Mouse (Mus musculus) MN1 (cell line): ENCODE results near the gene B3gat3.

Experiments used
- DNase-seq: peaks from one replicate; pipeline ENCODE4 v3.0.0-alpha.2; 2016; ENCODE audit warnings: low spot score

The B3gat3 gene

DNA sequence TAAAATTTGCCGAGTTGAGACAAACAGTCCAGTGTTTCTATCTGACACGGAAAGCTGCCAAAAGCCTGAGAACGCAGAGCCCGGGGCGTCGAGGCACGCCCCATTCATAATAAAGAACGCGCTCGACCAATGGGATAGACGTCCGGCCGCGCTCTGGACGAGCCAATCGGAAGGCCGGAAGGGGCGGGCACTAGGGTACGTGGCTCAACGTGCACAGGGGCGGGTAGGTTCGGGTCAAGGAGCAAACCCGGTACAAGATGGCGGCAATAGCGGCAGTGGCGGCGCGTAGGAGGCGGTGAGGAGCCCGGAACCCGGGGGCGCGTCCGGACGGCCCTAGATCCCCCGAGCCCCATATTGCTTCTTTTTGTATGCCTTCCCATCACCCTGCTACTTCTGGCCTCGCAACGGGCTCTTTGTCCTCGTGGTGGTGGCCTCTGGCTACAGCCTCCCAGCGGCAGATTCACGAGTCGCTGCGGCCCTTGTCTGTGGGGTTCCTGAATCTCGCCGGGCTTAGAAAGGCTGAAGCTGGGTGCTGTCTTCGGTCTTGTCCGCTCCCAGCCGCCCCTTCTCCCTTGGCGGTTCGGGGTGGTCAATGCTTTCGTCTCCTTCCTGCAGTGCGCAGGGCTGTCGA, 22.2 kb upstream of the B3gat3 start, which contains the start of gene Ganab:
Gene Ganab (plus strand): TSS at position 207 of the 631 bp plus-strand sequence.
- peak; percentile 94 for DNase-seq

DNA sequence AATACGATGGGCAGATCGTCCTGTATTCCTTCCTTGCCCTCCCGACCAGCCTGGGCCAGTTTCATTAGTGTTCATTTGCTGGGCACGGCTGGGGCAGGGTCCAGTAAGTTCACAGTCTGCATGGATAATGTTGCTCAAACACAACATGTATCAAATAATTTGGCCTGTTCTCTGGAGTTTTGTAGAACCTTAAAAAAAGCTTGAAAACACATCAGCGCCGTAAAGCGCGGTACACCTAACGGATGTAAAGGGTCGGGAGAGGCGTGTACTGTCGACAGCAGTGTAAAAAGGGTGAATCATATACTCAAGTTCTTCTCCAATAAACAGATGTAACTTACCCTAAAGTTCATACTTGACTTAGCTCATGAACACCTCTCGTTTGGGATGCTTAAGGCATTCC, 21.6 kb upstream of the B3gat3 start:
- no peak for DNase-seq

DNA sequence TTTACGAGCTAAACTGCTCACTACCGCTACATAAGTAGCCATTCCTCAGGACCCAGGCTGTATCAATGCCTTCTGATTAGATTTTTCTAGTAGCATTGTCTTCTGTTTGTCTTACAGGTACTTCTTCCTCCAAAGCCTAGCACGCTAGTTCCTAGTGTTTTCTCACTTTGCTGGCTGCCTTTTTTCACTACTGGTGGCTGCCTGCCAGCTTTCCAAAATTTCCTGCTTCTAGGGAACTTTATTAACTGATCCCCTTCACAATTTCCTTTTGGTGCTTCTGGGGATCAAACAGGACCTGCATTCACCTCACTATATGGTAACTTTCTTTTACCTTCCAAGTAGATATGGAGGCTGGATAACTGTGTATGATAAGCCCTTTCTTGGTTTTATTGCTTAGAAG, 21.1 kb upstream of the B3gat3 start:
- DNase-seq: no peak

DNA sequence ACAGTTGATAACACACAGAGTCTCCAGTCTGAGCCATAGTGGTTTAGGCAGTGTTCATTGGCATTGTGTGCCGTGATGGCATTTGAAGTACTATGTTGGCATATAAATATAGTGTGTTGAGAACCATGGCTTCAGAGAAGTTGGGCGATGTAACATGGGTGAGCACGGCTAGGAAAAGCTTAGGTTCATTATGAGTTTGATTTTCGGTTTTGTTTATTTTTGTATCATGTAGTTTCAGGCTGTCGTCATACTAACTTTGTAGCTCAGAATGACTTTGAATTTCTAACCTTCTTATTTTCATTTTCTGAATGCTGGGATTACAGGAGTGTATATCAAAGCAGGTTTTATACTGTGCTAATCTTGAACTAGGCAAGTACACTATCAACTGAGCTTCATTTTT, 16.8 kb upstream of the B3gat3 start:
- DNase-seq: no peak

DNA sequence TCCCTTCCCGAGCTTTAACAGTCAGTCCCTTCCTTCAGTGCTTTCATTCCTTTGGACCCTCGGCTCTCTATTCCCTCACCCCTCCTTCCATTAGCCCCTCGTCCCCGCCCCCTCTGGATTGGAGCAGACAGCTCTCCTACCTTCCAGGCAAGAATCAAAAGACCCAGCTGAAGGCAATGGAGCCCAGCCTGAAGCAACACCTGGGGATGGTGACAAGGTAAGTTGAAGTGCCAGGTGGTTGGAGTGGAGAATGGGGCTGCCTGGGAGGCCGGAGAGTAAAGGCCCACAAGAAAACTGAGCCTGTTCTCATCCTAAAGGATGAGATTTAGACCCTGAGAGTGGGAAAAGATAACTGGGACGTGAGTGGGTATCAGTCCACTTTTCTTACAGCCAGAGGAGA, 11.6 kb upstream of the B3gat3 start:
- no peak for DNase-seq

DNA sequence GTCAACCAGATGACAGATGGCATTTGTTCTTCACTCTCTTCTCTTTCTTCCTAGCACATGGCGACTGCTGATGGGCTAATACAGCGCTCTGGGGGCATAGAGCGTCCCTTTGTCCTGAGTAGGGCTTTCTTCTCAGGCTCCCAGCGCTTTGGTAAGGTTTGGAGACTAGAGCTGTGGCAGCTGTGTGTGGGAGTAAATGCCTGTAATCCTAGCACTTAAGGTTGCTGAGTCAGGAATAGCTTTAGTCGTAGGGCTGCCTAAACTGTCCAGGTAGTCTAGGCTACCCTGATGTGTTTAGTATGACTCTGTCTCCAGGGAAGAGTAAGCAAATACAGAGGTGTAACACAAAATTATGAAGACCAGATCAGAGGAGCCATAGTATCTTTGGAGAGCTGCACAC, 8.4 kb upstream of the B3gat3 start:
- no peak for DNase-seq

DNA sequence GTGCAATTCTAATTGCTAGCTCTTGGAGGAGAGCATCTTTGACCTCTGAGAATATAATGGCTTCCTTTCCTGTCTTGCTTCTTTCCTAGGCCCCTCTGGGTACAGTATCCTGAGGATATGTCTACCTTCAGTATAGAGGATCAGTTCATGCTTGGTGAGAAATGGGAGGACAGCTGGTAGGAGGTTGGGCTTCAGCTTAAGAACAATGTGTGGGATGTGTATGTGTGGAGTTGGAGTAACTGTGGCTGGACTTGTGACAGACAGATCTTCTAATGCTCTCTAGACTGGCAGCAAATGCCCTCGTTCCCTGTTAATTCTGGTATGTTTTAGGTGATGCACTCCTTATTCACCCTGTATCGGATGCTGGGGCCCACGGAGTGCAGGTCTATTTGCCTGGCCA, 6.0 kb upstream of the B3gat3 start:
- no peak for DNase-seq

DNA sequence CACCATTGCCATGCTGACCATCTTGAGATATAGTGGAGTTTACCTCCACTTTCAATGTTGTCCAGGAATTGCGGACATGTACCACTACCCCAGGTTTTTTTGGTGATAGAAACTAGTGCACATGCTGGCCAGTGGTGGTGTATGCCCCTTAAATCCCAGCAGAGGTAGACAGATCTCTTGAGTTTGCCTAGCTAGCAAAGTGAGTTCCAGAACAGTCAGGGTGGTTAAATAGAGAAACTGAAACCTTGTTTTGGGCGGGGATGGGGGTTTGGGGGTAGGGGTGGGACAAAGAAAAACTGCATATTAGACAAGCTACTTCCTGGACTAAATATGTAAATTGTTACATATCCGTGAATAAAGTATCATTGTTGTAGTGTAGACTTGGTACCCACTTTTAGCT, 1.2 kb upstream of the B3gat3 start:
- no peak for DNase-seq

DNA sequence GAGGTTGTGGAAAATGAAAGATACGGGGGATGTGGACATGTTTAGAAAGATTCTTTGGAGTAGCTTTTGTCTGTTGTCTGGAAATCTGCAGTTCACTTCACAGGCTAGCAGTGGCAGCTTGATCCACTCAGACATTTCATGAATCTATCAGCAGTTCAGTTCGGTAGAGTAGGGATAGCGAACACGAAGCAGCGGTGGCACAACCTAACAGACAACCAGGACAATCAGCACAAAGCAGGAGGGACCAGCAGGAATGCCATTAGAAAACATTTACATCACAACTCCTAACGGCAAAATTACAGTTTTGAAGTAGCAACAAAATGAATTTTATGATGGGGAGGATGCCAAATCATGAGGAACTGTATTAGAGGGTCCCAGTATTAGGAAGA, 496 bp upstream of the B3gat3 start:
- DNase-seq: no peak

DNA sequence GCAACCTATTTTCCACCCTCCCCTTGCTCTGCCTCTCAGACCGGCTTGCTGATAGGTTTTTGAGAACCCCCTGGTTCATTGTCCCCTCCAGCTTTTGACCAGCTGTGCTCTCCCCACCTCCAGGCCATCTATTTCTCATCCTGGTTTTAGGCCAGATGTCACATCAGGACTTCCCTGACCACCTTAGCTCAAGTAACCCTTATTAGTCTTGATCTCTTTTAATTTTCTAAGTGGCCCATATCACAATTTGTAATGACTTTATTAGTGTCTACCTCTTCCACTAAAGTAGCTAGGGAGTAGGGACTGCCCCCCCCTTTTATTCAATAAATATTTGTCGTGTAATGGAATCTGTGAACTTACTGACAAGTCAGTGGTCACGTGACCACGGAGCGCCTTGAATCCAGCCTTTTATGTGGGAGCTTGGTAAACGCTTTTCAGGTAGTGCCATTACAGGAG, 690 bp downstream of the B3gat3 start:
- DNase-seq: peak; percentile 45

DNA sequence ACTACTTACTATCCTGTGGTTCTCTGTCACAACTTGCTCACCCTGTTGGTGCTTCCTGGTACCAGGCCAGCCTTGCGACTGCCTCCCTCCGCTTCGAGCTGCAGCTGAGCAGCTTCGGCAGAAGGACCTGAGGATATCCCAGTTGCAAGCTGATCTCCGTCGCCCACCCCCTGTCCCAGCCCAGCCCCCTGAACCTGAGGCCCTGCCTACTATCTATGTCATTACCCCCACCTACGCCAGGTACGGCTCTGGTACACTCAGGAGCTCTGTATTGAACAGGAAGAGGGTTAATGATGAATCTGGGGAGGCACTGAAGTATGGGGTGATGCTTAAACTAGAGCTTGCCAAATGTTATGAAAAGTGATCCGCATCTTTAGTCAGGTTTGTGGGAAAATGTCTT, 1.6 kb downstream of the B3gat3 start:
- no peak for DNase-seq

DNA sequence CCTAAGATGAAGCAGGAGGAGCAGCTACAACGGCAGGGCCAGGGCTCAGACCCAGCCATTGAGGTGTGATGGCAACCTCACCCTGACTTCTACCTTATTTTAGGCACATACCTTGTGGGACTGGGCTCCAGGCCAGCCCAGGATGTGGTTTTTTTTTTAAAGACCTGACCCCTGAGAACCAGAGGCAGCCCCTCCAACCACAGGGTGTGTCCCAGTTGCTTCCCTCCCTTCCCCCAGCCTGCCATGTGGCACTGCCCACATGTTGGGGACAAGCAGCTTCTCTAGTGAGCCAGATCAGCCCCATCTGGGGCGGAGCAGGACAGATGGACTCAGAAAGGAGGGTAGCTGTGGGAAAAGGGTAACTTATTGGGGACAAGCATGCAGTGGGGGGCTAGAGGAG, 6.6 kb downstream of the B3gat3 start:
- DNase-seq: no peak

DNA sequence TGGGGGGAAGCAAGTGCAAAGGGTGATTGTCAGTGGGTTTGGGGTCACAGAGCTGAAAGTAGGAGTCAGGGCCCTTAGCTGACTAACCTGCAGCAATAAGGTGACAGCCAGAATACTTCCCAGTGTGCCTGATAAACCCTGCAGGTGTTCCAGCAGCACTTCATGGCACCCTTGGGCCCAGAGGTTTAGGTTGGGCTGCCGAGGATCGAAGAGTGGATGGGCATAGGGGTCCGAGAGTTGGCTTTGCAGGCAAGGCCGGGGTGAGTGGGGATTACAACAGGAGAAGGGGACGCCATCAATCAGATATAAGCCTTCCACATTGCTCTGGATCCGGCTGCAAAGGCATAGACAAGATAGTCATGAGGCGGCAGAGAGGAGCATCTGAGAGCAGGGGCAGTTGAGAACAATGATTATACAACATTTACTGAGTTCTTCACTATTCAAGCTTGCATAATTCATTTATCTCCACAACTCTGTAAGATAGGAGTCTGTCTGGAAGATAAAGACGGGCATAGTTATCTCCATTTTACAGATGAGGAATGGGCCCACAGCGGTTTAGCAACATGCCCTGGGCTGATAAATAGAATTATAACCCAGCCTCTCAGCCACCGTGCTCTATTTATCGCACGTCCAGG, 7.8 kb downstream of the B3gat3 start:
- no peak for DNase-seq

DNA sequence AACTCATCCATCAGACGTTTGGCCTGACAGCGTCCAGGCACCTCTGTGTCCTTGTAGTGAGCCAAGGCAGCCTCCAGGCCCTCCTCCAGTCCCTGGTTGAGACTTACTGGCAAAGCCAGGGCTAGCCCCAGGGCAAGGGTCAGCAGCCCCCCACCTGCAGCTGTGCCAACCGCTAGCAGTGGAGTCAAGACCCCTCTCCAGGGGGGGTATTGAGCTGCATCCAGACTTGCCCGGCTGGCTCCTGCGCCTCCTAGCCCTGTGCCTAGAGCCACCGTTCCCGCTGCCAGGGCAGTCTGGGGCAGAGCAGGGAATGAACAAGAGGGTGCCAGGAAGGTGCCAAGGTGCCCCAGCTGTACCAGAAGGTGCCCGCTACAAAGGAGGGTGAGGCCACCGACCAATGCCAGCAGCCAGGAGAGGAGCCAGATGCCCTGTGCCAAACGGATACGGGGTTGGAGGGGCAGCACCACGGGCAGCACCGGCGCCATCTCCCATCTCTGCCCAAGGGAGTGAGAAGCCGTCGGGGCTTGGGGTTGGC, 8.6 kb downstream of the B3gat3 start:
- DNase-seq: peak; percentile 22

DNA sequence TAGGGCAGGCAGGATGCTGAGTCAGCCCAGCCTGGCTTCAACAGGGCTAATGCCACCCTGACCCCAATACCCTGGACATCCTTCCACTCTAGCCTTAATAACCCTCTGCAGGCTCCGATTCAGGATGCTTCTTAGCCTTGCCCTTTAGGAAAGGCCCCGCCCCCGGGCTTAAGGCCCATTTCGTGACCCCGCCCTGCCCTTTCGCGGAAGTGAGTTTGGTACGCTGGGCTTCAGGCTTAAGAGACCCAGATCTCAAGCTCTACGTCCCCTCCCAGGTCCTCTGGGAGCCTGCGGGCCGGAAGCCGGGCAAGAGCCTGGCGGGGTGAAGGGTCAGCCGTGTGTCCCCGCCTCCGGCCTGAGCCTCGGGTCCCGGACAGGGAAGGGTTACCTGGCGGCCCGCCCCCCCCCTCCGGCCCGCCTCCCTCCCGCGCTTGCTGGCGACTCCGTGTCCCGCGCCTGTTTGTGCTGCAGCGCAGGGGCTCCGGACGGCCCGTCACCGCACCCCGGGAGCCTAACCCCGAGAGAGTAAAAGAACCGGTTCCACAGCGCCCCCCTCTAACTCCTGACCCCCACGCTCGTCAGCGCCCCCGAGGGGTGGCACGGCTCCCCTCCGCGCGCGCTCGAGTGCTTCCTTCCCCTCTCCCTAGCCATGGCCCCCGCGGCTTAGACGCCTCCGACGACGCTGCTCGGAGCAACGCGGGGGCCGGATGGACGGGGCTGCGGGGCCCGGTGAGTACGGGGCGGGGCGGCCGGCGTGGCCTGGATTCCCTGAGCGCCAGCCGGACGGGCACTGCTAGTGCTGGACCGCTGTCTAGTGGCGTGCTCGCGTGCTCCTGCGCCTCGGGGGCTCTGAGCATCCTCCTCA, 9.3 kb downstream of the B3gat3 start, which contains the start of the genes Rom1 and Eml3:
Gene Rom1 (minus strand): TSS at position 133 of the 865 bp plus-strand sequence.
Gene Eml3 (plus strand): TSS at position 329 of the 865 bp plus-strand sequence.
- DNase-seq: peak; percentile 86

DNA sequence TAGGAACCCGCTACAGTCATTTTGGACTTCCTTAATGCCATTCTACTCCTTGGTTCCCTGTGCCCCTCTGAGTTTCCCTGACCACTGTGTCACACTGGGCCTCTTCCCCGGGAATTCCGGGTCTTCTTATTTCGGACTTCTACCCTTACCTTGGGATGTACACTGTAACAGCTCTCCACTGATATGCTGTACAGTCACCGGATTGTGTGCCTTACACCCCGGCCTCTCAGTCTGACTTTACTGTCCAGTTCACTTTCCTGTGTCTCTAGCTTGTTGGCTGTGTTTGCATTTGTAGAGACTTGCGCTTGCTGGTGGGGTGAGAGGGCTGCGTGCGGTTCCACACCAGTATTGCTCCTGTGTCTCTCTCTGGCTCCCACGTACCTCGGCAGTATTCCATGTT, 9.9 kb downstream of the B3gat3 start:
- DNase-seq: no peak

DNA sequence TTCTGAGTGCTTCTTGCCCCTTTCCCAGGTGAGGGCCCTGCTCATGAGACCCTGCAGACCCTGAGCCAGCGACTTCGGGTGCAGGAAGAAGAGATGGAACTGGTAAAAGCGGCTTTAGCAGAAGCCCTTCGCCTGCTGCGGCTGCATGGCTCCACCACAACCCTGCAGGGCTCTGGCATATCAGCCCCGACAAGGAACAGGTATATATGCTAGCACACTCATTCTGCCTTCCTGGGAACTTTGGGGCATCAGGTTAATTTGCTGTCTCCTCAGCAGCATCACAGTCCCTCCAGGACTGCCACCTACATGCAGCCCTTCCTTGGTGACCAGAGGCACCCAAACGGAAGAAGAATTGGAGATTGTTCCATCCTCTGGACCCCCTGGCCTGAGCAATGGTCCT, 10.6 kb downstream of the B3gat3 start:
- no peak for DNase-seq

DNA sequence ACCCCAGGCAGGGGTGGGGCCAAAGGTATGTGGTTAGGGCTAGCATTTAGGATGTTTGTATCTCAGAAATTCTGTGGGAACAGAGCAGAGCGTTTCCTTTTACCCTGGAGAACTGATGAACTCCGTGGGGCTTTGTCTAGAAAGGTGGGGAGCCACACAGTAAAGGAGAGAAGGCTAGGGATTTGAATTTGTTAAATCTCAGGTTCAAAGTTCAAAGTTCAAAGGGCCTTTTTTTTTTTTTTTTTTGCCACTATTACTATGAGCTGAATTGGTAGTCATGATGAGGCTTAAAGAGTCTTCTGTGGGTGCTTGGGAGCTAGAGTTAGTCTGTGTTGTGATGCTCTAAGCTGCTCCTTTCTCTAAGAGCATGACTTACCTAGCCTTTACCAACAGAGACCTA, 16.6 kb downstream of the B3gat3 start:
- no peak for DNase-seq

DNA sequence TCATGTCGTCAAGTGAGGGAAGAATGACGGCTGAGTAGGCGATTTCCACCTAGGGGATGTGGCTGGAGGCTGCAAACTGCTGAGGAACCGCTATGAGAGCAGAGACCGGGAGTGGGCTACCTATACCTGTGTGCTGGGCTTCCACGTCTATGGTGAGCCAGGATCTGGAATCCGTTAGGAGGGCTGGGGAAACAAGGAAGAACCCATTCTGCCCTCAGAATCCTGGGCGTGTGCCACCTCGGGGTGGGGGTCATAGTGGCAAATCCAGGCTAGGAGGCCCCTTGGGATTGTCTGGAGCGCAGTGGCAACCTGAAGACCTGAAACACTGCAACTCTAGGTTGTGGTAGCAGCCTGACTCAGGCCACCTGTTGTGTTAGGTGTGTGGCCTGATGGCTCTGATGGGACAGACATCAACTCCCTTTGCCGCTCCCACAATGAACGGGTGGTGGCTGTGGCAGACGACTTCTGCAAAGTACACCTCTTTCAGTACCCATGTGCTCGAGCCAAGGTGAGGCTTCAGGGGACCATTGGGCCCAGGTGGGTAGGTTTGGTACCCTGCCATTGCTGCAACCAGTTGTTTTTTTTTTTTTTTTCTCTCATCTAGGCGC, 20.5 kb downstream of the B3gat3 start:
- DNase-seq: no peak

DNA sequence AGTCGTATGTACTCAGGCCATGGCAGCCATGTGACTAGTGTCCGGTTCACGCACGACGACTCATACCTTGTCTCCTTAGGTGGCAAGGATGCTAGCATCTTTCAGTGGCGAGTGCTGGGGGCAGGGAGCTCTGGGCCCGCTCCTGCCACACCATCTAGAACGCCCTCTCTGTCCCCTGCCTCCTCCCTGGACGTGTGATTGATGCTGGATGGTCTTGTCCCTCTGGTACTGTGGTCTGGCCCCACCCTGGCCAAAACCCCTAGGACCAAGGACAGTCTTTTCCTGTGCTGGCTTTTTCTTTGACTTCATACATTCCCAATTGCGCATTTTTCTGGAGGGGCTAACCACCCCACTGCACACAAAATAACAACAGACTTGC, 21.0 kb downstream of the B3gat3 start:
- DNase-seq: no peak

DNA sequence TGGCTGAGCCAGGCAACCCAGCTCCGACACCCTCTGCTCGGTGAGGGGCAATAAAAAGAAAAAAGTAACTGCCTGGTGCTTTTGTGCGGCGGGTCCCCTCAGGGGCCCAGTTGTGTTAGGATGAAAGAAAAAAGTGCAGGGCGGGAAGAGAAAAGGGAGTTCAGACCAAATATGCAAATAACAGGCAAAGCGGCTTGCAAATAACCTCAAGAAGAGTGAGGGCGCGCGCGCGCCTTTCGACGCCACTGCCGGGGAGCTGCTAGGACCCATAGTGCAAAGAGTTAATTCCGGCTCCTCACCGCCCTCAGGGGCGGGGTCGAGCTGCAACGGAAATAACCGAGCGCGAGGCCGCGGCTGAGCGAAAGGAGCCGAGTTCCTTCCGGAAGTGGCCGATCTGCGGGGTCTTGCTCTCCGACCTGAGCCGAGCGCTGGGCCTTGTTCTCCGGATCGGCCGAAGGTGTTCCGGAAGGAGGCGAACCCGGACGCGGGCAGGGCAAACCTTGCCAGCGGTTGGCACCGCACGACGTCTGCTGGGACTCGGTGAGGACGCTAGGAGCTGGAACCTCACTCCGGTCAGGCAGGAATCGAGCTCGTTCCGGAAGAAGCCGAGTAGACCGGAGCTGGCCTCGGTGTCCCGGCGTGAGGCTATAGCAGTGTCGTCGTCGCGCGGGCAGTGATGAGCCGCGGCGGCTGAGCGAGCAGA, 21.5 kb downstream of the B3gat3 start, which contains the start of gene Mta2:
Gene Mta2 (plus strand): TSS at position 361 of the 703 bp plus-strand sequence.
- peak; percentile 96 for DNase-seq
